Mouse (Mus musculus): Measurements from ENCODE around the gene Zbed6. TPM values are rescaled to one million over a fixed set of nuclear protein-coding genes. Genes with fewer than 3 reads are reported as not detected.
"Not testable (repeated sequence)": the region's sequence is repeated elsewhere in the genome, so short reads cannot be mapped to it uniquely, and the experiment has no call there.

The Zbed6 gene
- polyA plus RNA-seq, 1 experiment from 2014 or later = not detected

DNA sequence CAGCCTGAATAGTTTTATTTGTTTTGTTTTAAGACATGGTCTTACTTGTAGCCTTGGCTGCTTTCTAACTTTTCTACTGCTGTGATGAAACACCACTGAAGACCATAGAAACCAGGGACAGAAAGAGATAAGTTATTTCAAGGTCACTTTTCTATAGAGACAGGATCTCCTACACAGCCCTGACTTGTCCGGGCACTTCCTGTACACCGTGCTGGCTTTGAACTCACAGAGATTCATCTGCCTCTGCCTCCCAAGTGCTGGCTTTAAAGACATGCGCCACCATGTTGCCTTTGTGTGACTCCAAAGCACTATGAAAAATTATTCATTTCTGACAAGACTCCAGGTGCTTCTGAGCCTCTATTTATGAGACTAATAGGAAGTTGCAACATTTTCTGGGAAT is 10.6 kb upstream of the Zbed6 start:
- no peak for ATAC-seq (ENCODE audit: insufficient read depth)
- Histone ChIP-seq H3K36me3 (ENCODE audit: insufficient read depth) (no peaks in the 10 kb centered on the region), H3K4me1 (ENCODE audit: insufficient read depth) (no peaks in the 10 kb centered on the region), H3K27me3 (ENCODE audit: insufficient read depth, low read length) (no peaks in the 10 kb centered on the region), H3K4me2 (no peak overlapping the region), H3K9ac (no peak overlapping the region), H3K9me3 (ENCODE audit: low read depth, low read length) (no peaks in the 10 kb centered on the region), H3K4me3 (ENCODE audit: low read depth, low read length) (no peak overlapping the region), H3K27ac (ENCODE audit: low read depth) (no peak overlapping the region)
- WGBS = 85% methylated on average over 3 of the region's 3 CpGs
- no peak for TF ChIP-seq CTCF (IDR thresholded peaks at IDR 0.05; ENCODE audit: low read depth)
- no peak for DNase-seq

DNA sequence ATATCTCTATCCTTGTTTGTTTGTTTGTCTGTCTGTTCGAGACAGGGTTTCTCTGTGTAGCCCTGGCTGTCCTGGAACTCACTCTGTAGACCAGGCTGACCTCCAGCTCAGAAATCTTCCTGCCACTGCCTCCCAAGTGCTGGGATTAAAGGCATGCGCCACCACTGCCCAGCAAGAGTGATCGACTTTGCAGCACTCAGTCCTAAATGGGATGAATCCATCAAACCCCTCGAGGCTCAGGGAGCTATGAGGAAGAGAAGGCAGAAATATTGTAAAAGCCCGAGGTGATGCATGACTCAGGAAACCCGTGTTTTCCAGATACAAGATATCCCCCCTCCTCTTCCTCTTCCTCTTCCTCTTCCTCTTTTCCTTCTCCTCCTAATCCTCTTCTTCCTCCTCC is 10.1 kb upstream of the Zbed6 start:
- WGBS = 72% methylated on average over 6 of the region's 6 CpGs
- Histone ChIP-seq H3K9me3 (ENCODE audit: low read depth, low read length) (no peaks in the 10 kb centered on the region), H3K4me1 (ENCODE audit: insufficient read depth) (no peaks in the 10 kb centered on the region), H3K9ac (no peak overlapping the region), H3K27me3 (ENCODE audit: insufficient read depth, low read length) (no peaks in the 10 kb centered on the region), H3K27ac (ENCODE audit: low read depth) (no peak overlapping the region), H3K4me2 (no peak overlapping the region), H3K36me3 (ENCODE audit: insufficient read depth) (no peaks in the 10 kb centered on the region), H3K4me3 (ENCODE audit: low read depth, low read length) (no peak overlapping the region)
- no peak for ATAC-seq (ENCODE audit: insufficient read depth)
- no peak for TF ChIP-seq CTCF (IDR thresholded peaks at IDR 0.05; ENCODE audit: low read depth)
- no peak for DNase-seq

DNA sequence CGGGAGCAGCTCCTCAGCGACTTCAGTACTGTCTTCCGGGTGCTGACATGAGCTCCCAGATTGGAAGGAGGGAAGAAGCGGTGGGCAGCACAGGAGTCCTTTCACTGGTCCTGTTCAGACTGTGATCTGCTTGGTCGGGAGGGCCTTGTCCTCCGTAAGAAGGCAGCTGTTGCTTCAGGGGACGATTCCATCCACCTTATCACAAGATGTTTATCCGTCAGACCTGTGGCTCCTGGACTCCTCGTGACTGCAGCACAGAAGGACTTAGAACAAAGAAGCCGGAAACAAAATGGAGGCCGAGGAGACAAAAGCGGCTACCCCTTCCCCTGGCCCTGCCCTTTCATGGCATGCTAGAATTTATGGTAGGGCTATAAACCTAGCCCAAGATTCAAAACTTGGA is 9.5 kb upstream of the Zbed6 start:
- no peak for TF ChIP-seq CTCF (IDR thresholded peaks at IDR 0.05; ENCODE audit: low read depth)
- 80% methylated on average over 12 of the region's 12 CpGs for WGBS
- H3K36me3 ChIP-seq (ENCODE audit: insufficient read depth) = no peaks in the 10 kb centered on the region
- ATAC-seq (ENCODE audit: insufficient read depth) (no peak), DNase-seq (no peak)
- H3K4me1 ChIP-seq (ENCODE audit: insufficient read depth) = no peaks in the 10 kb centered on the region
- no peak overlapping the region for H3K9ac ChIP-seq
- H3K27me3 ChIP-seq (ENCODE audit: insufficient read depth, low read length) = no peaks in the 10 kb centered on the region
- H3K4me3 ChIP-seq (ENCODE audit: low read depth, low read length) = no peak overlapping the region
- H3K4me2 ChIP-seq = no peak overlapping the region
- no peaks in the 10 kb centered on the region for H3K9me3 ChIP-seq (ENCODE audit: low read depth, low read length)
- H3K27ac ChIP-seq (ENCODE audit: low read depth) = no peak overlapping the region

DNA sequence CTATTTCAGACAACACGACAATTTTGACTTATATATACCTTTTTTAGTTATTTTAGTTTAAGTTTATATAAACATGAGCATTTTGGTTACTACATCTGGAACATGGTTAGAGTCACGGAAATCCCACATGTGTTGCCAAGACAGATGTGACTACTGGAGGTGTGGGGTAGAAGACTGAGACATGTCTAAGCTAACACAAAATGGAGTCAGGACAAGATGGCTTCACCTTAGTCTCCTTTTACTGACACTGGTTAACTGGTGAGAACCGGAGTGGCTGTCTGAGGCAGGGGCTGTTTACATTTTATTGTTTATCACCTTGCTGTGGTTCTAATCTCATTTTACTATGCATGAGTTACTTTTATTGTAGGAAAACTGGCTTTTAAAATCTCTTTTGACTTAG is 7.9 kb upstream of the Zbed6 start:
- 71% methylated on average over 3 of the region's 3 CpGs for WGBS
- no peaks in the 10 kb centered on the region for H3K4me1 ChIP-seq (ENCODE audit: insufficient read depth)
- H3K9ac ChIP-seq = no peak overlapping the region
- no peak overlapping the region for H3K4me2 ChIP-seq
- DNase-seq (no peak), ATAC-seq (ENCODE audit: insufficient read depth) (no peak)
- H3K36me3 ChIP-seq (ENCODE audit: insufficient read depth) = no peaks in the 10 kb centered on the region
- H3K27me3 ChIP-seq (ENCODE audit: insufficient read depth, low read length) = no peaks in the 10 kb centered on the region
- H3K27ac ChIP-seq (ENCODE audit: low read depth) = no peak overlapping the region
- no peak for TF ChIP-seq CTCF (IDR thresholded peaks at IDR 0.05; ENCODE audit: low read depth)
- no peaks in the 10 kb centered on the region for H3K9me3 ChIP-seq (ENCODE audit: low read depth, low read length)
- no peak overlapping the region for H3K4me3 ChIP-seq (ENCODE audit: low read depth, low read length)

- H3K27me3 ChIP-seq (ENCODE audit: insufficient read depth, low read length) = no peaks in the 10 kb centered on the region
- TF ChIP-seq CTCF (IDR thresholded peaks at IDR 0.05; ENCODE audit: low read depth) = no peak
- H3K9ac ChIP-seq = no peak overlapping the region
- no peaks in the 10 kb centered on the region for H3K9me3 ChIP-seq (ENCODE audit: low read depth, low read length)
- DNase-seq (no peak), ATAC-seq (ENCODE audit: insufficient read depth) (no peak)
- no peak overlapping the region for H3K4me3 ChIP-seq (ENCODE audit: low read depth, low read length)
- no peaks in the 10 kb centered on the region for H3K4me1 ChIP-seq (ENCODE audit: insufficient read depth)
- H3K27ac ChIP-seq (ENCODE audit: low read depth) = no peak overlapping the region
- no peaks in the 10 kb centered on the region for H3K36me3 ChIP-seq (ENCODE audit: insufficient read depth)
- 43% methylated on average over 7 of the region's 7 CpGs for WGBS
- H3K4me2 ChIP-seq = no peak overlapping the region
Observed at GRCm38 (mm10) chr1:133667721-133668120, 7.0 kb upstream of the Zbed6 start.

DNA sequence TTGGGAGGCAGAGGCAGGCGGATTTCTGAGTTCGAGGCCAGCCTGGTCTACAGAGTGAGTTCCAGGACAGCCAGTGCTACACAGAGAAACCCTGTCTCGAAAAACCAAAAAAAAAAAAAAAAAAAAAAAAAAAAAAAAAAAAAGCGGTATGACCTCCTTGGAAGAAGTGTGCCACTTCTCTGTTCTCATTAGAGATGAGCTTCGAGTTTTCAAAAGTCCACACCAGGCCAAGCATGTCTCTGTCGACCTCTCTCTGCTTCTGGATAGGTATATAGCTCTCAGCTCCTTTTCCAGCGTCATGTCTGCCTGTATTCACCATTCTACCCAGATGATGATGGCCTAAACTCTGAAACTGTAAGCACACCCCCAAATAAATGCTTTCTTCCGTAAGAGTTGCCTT is 5.0 kb upstream of the Zbed6 start:
- ATAC-seq (ENCODE audit: insufficient read depth); H3K9ac ChIP-seq; H3K4me2 ChIP-seq; H3K27me3 ChIP-seq (ENCODE audit: insufficient read depth, low read length); H3K27ac ChIP-seq (ENCODE audit: low read depth); H3K4me3 ChIP-seq (ENCODE audit: low read depth, low read length); DNase-seq; H3K36me3 ChIP-seq (ENCODE audit: insufficient read depth); H3K4me1 ChIP-seq (ENCODE audit: insufficient read depth); H3K9me3 ChIP-seq (ENCODE audit: low read depth, low read length): not testable (repeated sequence)
- 83% methylated on average over 6 of the region's 8 CpGs for WGBS

DNA sequence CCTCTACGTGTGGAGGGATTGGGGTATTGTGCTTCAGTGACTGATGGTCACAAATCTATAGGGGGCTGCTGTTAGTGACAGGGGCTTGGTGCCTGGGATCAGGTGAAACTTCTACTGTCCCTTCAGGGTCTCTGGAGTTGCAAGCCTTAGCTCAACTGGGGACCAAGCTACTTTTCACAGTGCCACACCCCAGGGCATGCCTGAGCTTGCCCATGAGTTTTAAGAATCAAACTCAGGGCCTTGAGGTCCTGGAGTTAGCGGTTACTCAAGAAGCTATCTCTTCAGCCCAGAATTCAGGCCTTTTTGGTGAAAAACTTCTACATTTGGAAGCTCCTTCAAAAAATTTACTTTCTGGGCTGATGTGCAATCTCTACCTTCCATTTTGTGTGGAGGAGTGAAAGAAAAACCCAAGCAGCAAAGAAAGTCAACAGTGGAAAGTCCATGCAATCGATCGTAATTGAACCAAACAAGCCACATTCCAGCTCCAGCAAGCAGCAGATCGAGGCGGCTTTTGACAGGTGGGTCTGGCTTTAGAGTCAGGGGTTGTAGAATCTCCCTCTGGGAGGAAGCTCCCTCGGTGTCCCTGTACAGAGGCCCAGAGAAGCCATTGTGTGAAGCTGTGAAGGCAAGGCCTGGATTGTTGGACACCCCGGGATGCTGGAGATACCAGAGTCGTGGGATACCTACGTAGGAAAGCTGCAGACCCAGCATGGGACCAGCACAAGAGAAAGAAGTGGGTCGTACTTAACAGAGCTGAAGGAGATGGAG is 3.7 kb upstream of the Zbed6 start:
- Histone ChIP-seq H3K9me3 (ENCODE audit: low read depth, low read length) (no peaks in the 10 kb centered on the region), H3K27me3 (ENCODE audit: insufficient read depth, low read length) (no peaks in the 10 kb centered on the region), H3K4me2 (no peak overlapping the region), H3K4me1 (ENCODE audit: insufficient read depth) (peaks cover 6% of the 10 kb centered on the region), H3K36me3 (ENCODE audit: insufficient read depth) (peaks cover 6% of the 10 kb centered on the region; the same call in 1 of the 2 replicates), H3K27ac (ENCODE audit: low read depth) (no peak overlapping the region), H3K4me3 (ENCODE audit: low read depth, low read length) (no peak overlapping the region), H3K9ac (no peak overlapping the region)
- ATAC-seq (ENCODE audit: insufficient read depth) (no peak), DNase-seq (no peak)
- 67% methylated on average over 11 of the region's 11 CpGs for WGBS
- TF ChIP-seq CTCF (IDR thresholded peaks at IDR 0.05; ENCODE audit: low read depth) = no peak
